Mouse (Mus musculus) small intestine, adult 2 months (tissue): ENCODE data around the gene Crnkl1.

Source experiments
- CTCF ChIP-seq: fragments of 200-500 bp; IDR thresholded peaks from 2 replicates; pipeline ENCODE4 v1.5.1; 2012; ENCODE audit warnings: low read depth, mild to moderate bottlenecking, control low read depth, inconsistent platforms, low read length, moderate library complexity, mixed read lengths; ENCODE audit not compliant: insufficient replicate concordance, insufficient read length; ENCODE audit errors: extremely low read depth
- POLR2A ChIP-seq: fragments of 200-500 bp; IDR thresholded peaks from 2 replicates; pipeline ENCODE4 v1.6.1; 2012; ENCODE audit warnings: low read depth, mild to moderate bottlenecking, control low read depth, inconsistent platforms, low read length, moderate library complexity

- TF ChIP-seq POLR2A: no peak
- no peak for TF ChIP-seq CTCF
Measured at GRCm38 (mm10) chr2:145961861-145962260, 27.0 kb upstream of the Crnkl1 start.
